Mouse (Mus musculus): ENCODE measurements at regions not wholly inside any gene's neighbourhood (a gene's known extent, or its start where the extent isn't known, plus 50 kb on each side); places are given as distances from the start of the nearest gene placed in this dataset. TPM values are rescaled to one million over a fixed set of nuclear protein-coding genes. Genes with fewer than 3 reads are reported as not detected.
A peak's percentile ranks its signal among the peaks of the same experiment; 100 is the strongest.

DNA sequence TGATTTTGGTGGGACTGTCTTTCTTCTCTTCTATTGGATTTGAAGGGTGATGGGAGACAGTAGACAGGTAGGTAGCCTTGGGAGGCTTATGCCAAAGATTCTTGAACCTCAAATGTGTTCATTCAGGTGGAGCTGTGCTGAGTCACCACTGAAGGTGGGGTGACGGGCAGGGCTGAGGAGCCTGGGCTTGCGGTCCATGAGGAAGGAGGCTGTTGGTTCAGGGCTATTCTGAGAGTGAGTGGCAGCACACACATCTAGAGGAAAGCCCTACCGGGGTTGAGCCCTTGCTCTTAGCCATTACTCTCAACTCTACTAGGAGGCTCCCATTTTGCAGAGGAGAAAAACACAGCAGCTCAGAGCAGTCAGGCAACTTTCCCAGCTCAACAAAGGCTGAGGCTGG, 54.6 kb upstream of the Lrig1 start:
- ATAC-seq (ENCODE audit: low read depth), result no peak
- Histone ChIP-seq H3K4me1 (ENCODE audit: control insufficient read depth, insufficient read depth, low read length) (0 out of 2 replicates have a peak, but pooled peaks cover 3% of the 10 kb centered on the region), H3K9ac (replicated peaks; ENCODE audit: low read depth, low read length) (no peak overlapping the region), H3K9me3 (ENCODE audit: control insufficient read depth, low read length) (no peaks in the 10 kb centered on the region), H3K36me3 (ENCODE audit: control insufficient read depth, insufficient read depth, low read length) (no peaks in the 10 kb centered on the region), H3K27me3 (ENCODE audit: control insufficient read depth, insufficient read depth, low read length) (no peaks in the 10 kb centered on the region), H3K27ac (ENCODE audit: low read depth, low read length) (no peak overlapping the region), H3K4me2 (ENCODE audit: low read depth, low read length) (no peak overlapping the region), H3K4me3 (ENCODE audit: low read depth, low read length) (no peak overlapping the region)
- 94% methylated on average over 3 of the region's 3 CpGs for WGBS

DNA sequence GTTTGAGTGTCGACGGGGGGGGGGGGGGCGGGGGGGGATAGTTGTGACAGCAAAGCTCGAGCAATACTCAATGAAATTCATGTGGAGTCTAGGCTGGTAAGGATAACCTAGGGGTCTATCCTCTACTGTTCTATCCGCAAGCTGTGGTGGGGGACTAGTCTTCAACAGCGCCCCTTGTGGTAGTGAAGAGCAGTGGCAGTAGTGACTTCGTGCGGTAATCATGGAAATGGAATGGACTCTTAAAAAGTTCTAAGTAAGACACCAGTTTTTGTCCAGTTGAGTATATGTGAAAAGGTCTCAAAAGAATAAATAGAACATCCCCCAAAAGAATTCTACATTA, 51.1 kb upstream of the Lrig1 start:
- ATAC-seq (ENCODE audit: low read depth), result no peak

DNA sequence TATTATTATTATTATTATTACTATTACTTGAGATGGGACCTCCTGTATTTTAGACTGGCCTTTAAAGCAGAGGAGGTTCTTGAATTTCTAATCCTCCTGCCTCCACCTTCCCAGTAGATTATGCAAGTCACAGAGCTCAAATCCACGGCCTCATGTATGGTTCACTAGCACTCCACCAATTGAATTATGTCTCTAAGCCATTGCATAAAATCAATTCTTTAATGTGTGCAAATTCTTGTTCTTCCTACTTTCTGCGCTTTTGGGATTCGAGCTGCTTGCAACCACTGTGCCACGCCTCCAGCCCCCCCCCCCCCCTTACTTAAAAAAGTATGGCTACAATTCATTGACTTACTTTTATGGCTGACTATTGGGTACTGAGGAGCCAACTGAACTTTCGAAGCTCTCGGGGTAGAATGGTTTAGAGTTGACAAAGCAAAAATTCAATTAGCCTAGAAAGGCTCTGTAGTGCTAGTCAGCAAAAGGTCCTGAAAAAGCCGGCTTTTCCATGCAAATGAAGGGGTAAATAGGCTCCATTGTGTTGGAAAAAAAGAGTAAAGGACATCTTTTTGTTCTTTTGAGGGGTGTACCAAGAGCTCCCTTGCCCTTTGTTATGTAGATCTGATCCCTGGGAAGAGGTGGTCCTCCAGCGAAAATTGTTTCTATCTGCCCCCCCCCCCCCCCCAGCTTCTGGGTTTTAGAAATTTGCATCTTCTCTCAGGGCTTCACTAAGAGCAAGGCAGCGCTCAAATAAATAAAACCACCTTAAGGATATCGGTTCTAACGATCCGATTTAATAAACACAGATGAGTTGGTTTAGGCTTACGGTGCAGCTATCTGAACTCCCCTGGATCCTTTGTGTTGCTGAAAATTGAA, 50.5 kb upstream of the Lrig1 start:
- Histone ChIP-seq H3K27me3 (ENCODE audit: control insufficient read depth, insufficient read depth, low read length) (no peaks in the 10 kb centered on the region), H3K4me1 (ENCODE audit: control insufficient read depth, insufficient read depth, low read length) (no peaks in the 10 kb centered on the region), H3K9me3 (ENCODE audit: control insufficient read depth, low read length) (no peaks in the 10 kb centered on the region), H3K4me3 (ENCODE audit: low read depth, low read length) (no peak overlapping the region), H3K9ac (replicated peaks; ENCODE audit: low read depth, low read length) (no peak overlapping the region), H3K4me2 (ENCODE audit: low read depth, low read length) (peak overlapping the region; percentile 16; the same call in 1 of the 2 replicates), H3K36me3 (ENCODE audit: control insufficient read depth, insufficient read depth, low read length) (no peaks in the 10 kb centered on the region), H3K27ac (ENCODE audit: low read depth, low read length) (no peak overlapping the region)
- 7% methylated on average over 13 of the region's 13 CpGs for WGBS
- no peak for ATAC-seq (ENCODE audit: low read depth)

More for the DNA sequence above, 51.1 kb upstream of the Lrig1 start:
- no peaks in the 10 kb centered on the region for H3K36me3 ChIP-seq (ENCODE audit: control insufficient read depth, insufficient read depth, low read length)
- H3K27me3 ChIP-seq (ENCODE audit: control insufficient read depth, insufficient read depth, low read length), result no peaks in the 10 kb centered on the region
- H3K27ac ChIP-seq (ENCODE audit: low read depth, low read length), result no peak overlapping the region
- no peaks in the 10 kb centered on the region for H3K4me1 ChIP-seq (ENCODE audit: control insufficient read depth, insufficient read depth, low read length)
- 24% methylated on average over 8 of the region's 8 CpGs for WGBS
- H3K9me3 ChIP-seq (ENCODE audit: control insufficient read depth, low read length), result no peaks in the 10 kb centered on the region
- H3K4me3 ChIP-seq (ENCODE audit: low read depth, low read length), result no peak overlapping the region
- peak overlapping the region; percentile 16; the same call in 1 of the 2 replicates for H3K4me2 ChIP-seq (ENCODE audit: low read depth, low read length)
- no peak overlapping the region for H3K9ac ChIP-seq (replicated peaks; ENCODE audit: low read depth, low read length)

Small RNA genes in the stretch of these regions (microRNA-seq; reads per million reads assigned to microRNA genes)
- gene Gm23364, result not detected

Data from neural tube, embryonic 14.5 days (tissue).